Comparison of ENCODE assay signal across 25 mouse cellular contexts in genomic region chr14:32551854-32552253, GRCm38 (mm10). TPM values are rescaled to one million over a fixed set of nuclear protein-coding genes. Genes with fewer than 3 reads are reported as not detected.
DNase-seq lines count a peak whose midpoint lies in the region; ATAC-seq and TF ChIP-seq lines count a peak whose summit lies in the region.
"Had no signal": no experiment of that assay in that cellular context is flagged by ENCODE, and none has a peak within 500 bp of the region (broad histone marks: within the 10 kb centered on the region; RNA-seq: fewer than 3 reads in every experiment).

No protein-coding gene starts in this region.

- H3K9me3 ChIP-seq in midbrain, postnatal 0 days (ENCODE audit: low read length): no peaks in the 10 kb centered on the region
- H3K9me3 ChIP-seq in midbrain, embryonic 14.5 days (ENCODE audit: control insufficient read depth, low read length): no peaks in the 10 kb centered on the region
- H3K9me3 ChIP-seq in stomach, postnatal 0 days (ENCODE audit: control insufficient read depth, low read length): no peaks in the 10 kb centered on the region
- H3K9me3 ChIP-seq: embryonic facial prominence, embryonic 13.5 days; kidney, embryonic 15.5 days; limb, embryonic 15.5 days; lung, embryonic 15.5 days; midbrain, embryonic 12.5 days; neural tube, embryonic 13.5 days had no signal

- TF ChIP-seq EP300 in stomach, postnatal 0 days (optimal IDR thresholded peaks at IDR 0.05): no peak

- no peaks in the 10 kb centered on the region for H3K4me1 ChIP-seq in midbrain, postnatal 0 days (ENCODE audit: insufficient read depth, low read length)
- H3K4me1 ChIP-seq in midbrain, embryonic 14.5 days (ENCODE audit: control insufficient read depth, insufficient read depth, low read length): no peaks in the 10 kb centered on the region
- no peaks in the 10 kb centered on the region for H3K4me1 ChIP-seq in stomach, postnatal 0 days (replicated peaks; ENCODE audit: control insufficient read depth, insufficient read depth)
- H3K4me1 ChIP-seq: embryonic facial prominence, embryonic 13.5 days; limb, embryonic 15.5 days; lung, embryonic 15.5 days; midbrain, embryonic 12.5 days had no signal

- intact Hi-C loops in gastrocnemius, adult 2 months (cut with DNase I): no loop called here
- intact Hi-C loops in gastrocnemius, postnatal 14 days (cut with DNase I; ENCODE audit: low total_unique reads): no loop called here

- no peak overlapping the region for H3K4me2 ChIP-seq in midbrain, postnatal 0 days (ENCODE audit: low read depth, low read length, poor library complexity, severe bottlenecking)
- no peak overlapping the region for H3K4me2 ChIP-seq in midbrain, embryonic 14.5 days (ENCODE audit: low read length)
- H3K4me2 ChIP-seq in stomach, postnatal 0 days (replicated peaks; ENCODE audit: low read depth): no peak overlapping the region
- H3K4me2 ChIP-seq: embryonic facial prominence, embryonic 13.5 days; kidney, embryonic 15.5 days; limb, embryonic 15.5 days; lung, embryonic 15.5 days; midbrain, embryonic 12.5 days; neural tube, embryonic 13.5 days had no signal

- no peak for ATAC-seq in midbrain, postnatal 0 days (ENCODE audit: low FRiP score)
- no peak for ATAC-seq in midbrain, embryonic 14.5 days (ENCODE audit: low FRiP score, low TSS enrichment)
- no peak for ATAC-seq in stomach, postnatal 0 days (ENCODE audit: low FRiP score, low TSS enrichment)
- ATAC-seq: forebrain, embryonic 14.5 days had no signal

- H3K4me3 ChIP-seq in gastrocnemius, adult 2 months: no peak overlapping the region
- H3K4me3 ChIP-seq in midbrain, postnatal 0 days (ENCODE audit: low read depth, low read length): no peak overlapping the region
- H3K4me3 ChIP-seq in midbrain, embryonic 14.5 days (replicated peaks; ENCODE audit: low read depth, low read length): no peak overlapping the region
- H3K4me3 ChIP-seq in stomach, postnatal 0 days (ENCODE audit: low read depth, low read length): no peak overlapping the region
- H3K4me3 ChIP-seq: embryonic facial prominence, embryonic 13.5 days; kidney, embryonic 15.5 days; limb, embryonic 15.5 days; lung, embryonic 15.5 days; midbrain, embryonic 12.5 days; neural tube, embryonic 13.5 days had no signal

- peak; percentile 31; the same call in 1 of the 2 replicates for TF ChIP-seq CTCF in gastrocnemius, adult 2 months (IDR thresholded peaks at IDR 0.05)
- peak; percentile 47 for TF ChIP-seq CTCF in midbrain, postnatal 0 days (IDR thresholded peaks at IDR 0.05)
- TF ChIP-seq CTCF in stomach, postnatal 0 days (IDR thresholded peaks at IDR 0.05; ENCODE audit: low read depth): peak; percentile 27

- no peaks in the 10 kb centered on the region for H3K27me3 ChIP-seq in midbrain, postnatal 0 days (ENCODE audit: insufficient read depth, low read length)
- H3K27me3 ChIP-seq in midbrain, embryonic 14.5 days (ENCODE audit: control insufficient read depth, insufficient read depth, low read length): no peaks in the 10 kb centered on the region
- no peaks in the 10 kb centered on the region for H3K27me3 ChIP-seq in stomach, postnatal 0 days (ENCODE audit: control insufficient read depth, insufficient read depth, low read length)
- H3K27me3 ChIP-seq: CH12.LX; embryonic facial prominence, embryonic 13.5 days; kidney, embryonic 15.5 days; limb, embryonic 15.5 days; lung, embryonic 15.5 days; midbrain, embryonic 12.5 days; neural tube, embryonic 13.5 days had no signal

- no peak overlapping the region for H3K9ac ChIP-seq in midbrain, postnatal 0 days (replicated peaks; ENCODE audit: low read length, poor library complexity, severe bottlenecking)
- no peak overlapping the region for H3K9ac ChIP-seq in midbrain, embryonic 14.5 days (replicated peaks; ENCODE audit: low read length)
- H3K9ac ChIP-seq in stomach, postnatal 0 days (ENCODE audit: low read length): no peak overlapping the region
- H3K9ac ChIP-seq: embryonic facial prominence, embryonic 13.5 days; kidney, embryonic 15.5 days; limb, embryonic 15.5 days; lung, embryonic 15.5 days; midbrain, embryonic 12.5 days; neural tube, embryonic 13.5 days had no signal

- DNase-seq in gastrocnemius, adult 2 months: no peak
- DNase-seq in gastrocnemius, postnatal 14 days: no peak
- DNase-seq in kidney, postnatal 4 days: peak; percentile 12 to 15
- no peak for DNase-seq in kidney, adult 18-20 months
- no peak for DNase-seq in midbrain, postnatal 0 days (ENCODE audit: low spot score)
- DNase-seq in midbrain, embryonic 14.5 days: no peak
- DNase-seq in stomach, postnatal 0 days (ENCODE audit: low spot score): no peak
- DNase-seq: adrenal gland, postnatal 36 days; cerebellum, adult 9-10 months; heart, postnatal 4 days; right cerebral cortex, postnatal 14 days; spleen, adult 18-20 months; thymus, adult 18-20 months had no signal

- H3K27ac ChIP-seq in gastrocnemius, adult 2 months: no peak overlapping the region
- no peak overlapping the region for H3K27ac ChIP-seq in midbrain, postnatal 0 days (ENCODE audit: low read depth, low read length)
- H3K27ac ChIP-seq in midbrain, embryonic 14.5 days (replicated peaks; ENCODE audit: low read depth, low read length): no peak overlapping the region
- no peak overlapping the region for H3K27ac ChIP-seq in stomach, postnatal 0 days (replicated peaks)
- H3K27ac ChIP-seq: embryonic facial prominence, embryonic 13.5 days; kidney, embryonic 15.5 days; limb, embryonic 15.5 days; lung, embryonic 15.5 days; midbrain, embryonic 12.5 days; neural tube, embryonic 13.5 days had no signal

- 0 out of 2 replicates have a peak, but pooled peaks cover 4% of the 10 kb centered on the region for H3K36me3 ChIP-seq in midbrain, postnatal 0 days (ENCODE audit: insufficient read depth, low read length)
- H3K36me3 ChIP-seq in midbrain, embryonic 14.5 days (ENCODE audit: control insufficient read depth, insufficient read depth, low read length): peaks cover 31% of the 10 kb centered on the region
- H3K36me3 ChIP-seq in stomach, postnatal 0 days (ENCODE audit: control insufficient read depth, insufficient read depth, low read length): no peaks in the 10 kb centered on the region

- WGBS in midbrain, postnatal 0 days: 74% methylated on average over 5 of the region's 5 CpGs
- WGBS in midbrain, embryonic 14.5 days: 78% methylated on average over 5 of the region's 5 CpGs
- WGBS in stomach, postnatal 0 days: 81% methylated on average over 5 of the region's 5 CpGs

RNA-seq across cellular contexts. Expression of gene Ercc6, which starts 38.5 kb away (rescaled TPM):
- total RNA-seq in gastrocnemius, adult 2 months (2021): 1 to 10 TPM; 4.4 to 4.5 TPM
- 1 to 10 TPM; 4.7 to 5.9 TPM for total RNA-seq in gastrocnemius, postnatal 14 days (2021)
- 9.9 and 17.6 TPM in 2 replicates for total RNA-seq in midbrain, postnatal 0 days (2014; rRNA removed)
- polyA plus RNA-seq in midbrain, postnatal 0 days (2015; fragmentation: Nextera tagmentation; extraction: Ambion mirVana): 16.8 and 18.5 TPM in 2 replicates
- 24.2 and 31.8 TPM in 2 replicates for polyA plus RNA-seq in midbrain, embryonic 14.5 days (2014; fragmentation: Nextera tagmentation; extraction: Ambion mirVana)
- polyA plus RNA-seq in stomach, postnatal 0 days (2015; fragmentation: Nextera tagmentation; extraction: Ambion mirVana): 8.4 and 9.0 TPM in 2 replicates

RNA-seq across cellular contexts. Expression of gene Prrxl1, which starts 47.4 kb away (rescaled TPM):
- total RNA-seq in gastrocnemius, adult 2 months (2021): not detected
- total RNA-seq in gastrocnemius, postnatal 14 days (2021): not detected
- 1.8 and 3.8 TPM in 2 replicates for total RNA-seq in midbrain, postnatal 0 days (2014; rRNA removed)
- polyA plus RNA-seq in midbrain, postnatal 0 days (2015; fragmentation: Nextera tagmentation; extraction: Ambion mirVana): 0.60 and 0.79 TPM in 2 replicates
- polyA plus RNA-seq in midbrain, embryonic 14.5 days (2014; fragmentation: Nextera tagmentation; extraction: Ambion mirVana): 3.2 and 4.9 TPM in 2 replicates
- polyA plus RNA-seq in stomach, postnatal 0 days (2015; fragmentation: Nextera tagmentation; extraction: Ambion mirVana): 0.10 and 0.11 TPM in 2 replicates
- total RNA-seq: CH12.LX; gastrocnemius, adult 18-20 months; granulocyte monocyte progenitor cell, adult 5-6 weeks; heart, postnatal 4 days; layer of hippocampus, postnatal 25 days; left cerebral cortex, postnatal 36 days had no signal
- polyA plus RNA-seq: forebrain, embryonic 14.5 days had no signal

Comparison
In these comparisons a context has a peak if more than half of its experiments do, and no peak if none do; other contexts are left out.
1. DNase-seq: peak in kidney, postnatal 4 days (2 of 2); none in gastrocnemius, adult 2 months (single experiment), gastrocnemius, postnatal 14 days (single experiment), kidney, adult 18-20 months (single experiment), midbrain, postnatal 0 days (single experiment), midbrain, embryonic 14.5 days (single experiment) and stomach, postnatal 0 days (single experiment).
2. Peak in every context shown above with its lines, with median percentiles within 50 percentile points of each other: CTCF ChIP-seq.